Mouse (Mus musculus) hindbrain, embryonic 14.5 days (tissue): ENCODE data around the gene Rpn2. TPM values are rescaled to one million over a fixed set of nuclear protein-coding genes. Genes with fewer than 3 reads are reported as not detected.
A peak's percentile ranks its signal among the peaks of the same experiment; 100 is the strongest.

Experiments
- ATAC-seq: fragments of 200-750 bp; cut with Nextera tagmentation; 2 replicates; pipeline ENCODE4 v1.8.0; 2017; ENCODE audit warnings: moderate number of reproducible peaks, mild to moderate bottlenecking, moderate TSS enrichment, moderate library complexity; ENCODE audit not compliant: low FRiP score
- DNase-seq: peaks from one replicate; pipeline ENCODE4 v3.0.0-alpha.2; 2015; ENCODE audit warnings: low spot score
- H3K27ac ChIP-seq: fragments of 300-500 bp; sonication (generic); 2 replicates; pipeline ENCODE4 v1.5.1; 2014; ENCODE audit warnings: mild to moderate bottlenecking, moderate library complexity
- H3K27me3 ChIP-seq: fragments of 300-500 bp; sonication (generic); 2 replicates; pipeline ENCODE4 v1.6.1; 2014; ENCODE audit warnings: mild to moderate bottlenecking, low read length, mixed read lengths; ENCODE audit not compliant: control insufficient read depth, insufficient read depth
- H3K36me3 ChIP-seq: fragments of 300-500 bp; sonication (generic); replicated peaks from 2 replicates; pipeline ENCODE4 v1.6.1; 2014; ENCODE audit not compliant: control insufficient read depth, insufficient read depth
- H3K4me1 ChIP-seq: fragments of 300-500 bp; sonication (generic); replicated peaks from 2 replicates; pipeline ENCODE4 v1.6.1; 2014; ENCODE audit warnings: antibody characterized with exemption, low read length, mixed read lengths; ENCODE audit not compliant: control insufficient read depth, insufficient read depth
- H3K4me2 ChIP-seq: fragments of 300-500 bp; sonication (generic); replicated peaks from 2 replicates; pipeline ENCODE4 v1.6.1; 2014; ENCODE audit warnings: mild to moderate bottlenecking, moderate library complexity
- H3K4me3 ChIP-seq: fragments of 300-500 bp; sonication (generic); replicated peaks from 2 replicates; pipeline ENCODE4 v1.5.1; 2014; ENCODE audit warnings: mild to moderate bottlenecking, low read length
- H3K9ac ChIP-seq: fragments of 300-500 bp; sonication (generic); 2 replicates; pipeline ENCODE4 v1.6.1; 2014
- H3K9me3 ChIP-seq: fragments of 300-500 bp; sonication (generic); 2 replicates; pipeline ENCODE4 v1.6.1; 2016; ENCODE audit warnings: low read length; ENCODE audit not compliant: control insufficient read depth
- WGBS: fragments of 180-500 bp; shearing (Covaris S2); extraction: QIAGEN DNeasy Blood & Tissue Kit; methylation state at CpG from one replicate; pipeline ENCODE4 v1.1.7; 2014; 5-methylcytosine and 5-hydroxymethylcytosine counted together
- polyA plus RNA-seq: library from polyadenylated mRNA; unstranded; fragments of >200 nt; fragmentation: Nextera tagmentation; extraction: Ambion mirVana; gene quantifications from 2 replicates; pipeline ENCODE4 v1.2.1, GENCODE M21; 2014

The Rpn2 gene
- polyA plus RNA-seq, 1 experiment from 2014 or later: 210 TPM

- DNase-seq (peak; percentile 53), ATAC-seq (peak; percentile 66; the same call in 1 of the 2 replicates)
- Histone ChIP-seq H3K4me3 (peak within 1 kb of the TSS; percentile 90), H3K4me1 (peaks cover 15% of the 10 kb centered on the region), H3K4me2 (peak within 1 kb of the TSS; percentile 86), H3K9ac (peak within 1 kb of the TSS; percentile 93), H3K27me3 (no peaks in the 10 kb centered on the region), H3K36me3 (peaks cover 10% of the 10 kb centered on the region; the same call in 1 of the 2 replicates), H3K27ac (peak within 1 kb of the TSS; percentile 93), H3K9me3 (no peaks in the 10 kb centered on the region)
- WGBS: under 1% methylated on average over 32 of the region's 32 CpGs
Measured at GRCm38 (mm10) chr2:157279416-157279800, 591 bp downstream of the Rpn2 start, which contains the start of gene Mroh8. Gene Mroh8 (minus strand): TSS chr2:157279549.

- Histone ChIP-seq H3K4me2 (no peak overlapping the region), H3K36me3 (peaks cover 46% of the 10 kb centered on the region), H3K4me3 (no peak overlapping the region), H3K27ac (no peak overlapping the region), H3K9me3 (no peaks in the 10 kb centered on the region), H3K4me1 (peaks cover 12% of the 10 kb centered on the region), H3K27me3 (no peaks in the 10 kb centered on the region), H3K9ac (no peak overlapping the region)
- DNase-seq (no peak), ATAC-seq (no peak)
- WGBS: 90% methylated on average over 6 of the region's 6 CpGs
Measured at GRCm38 (mm10) chr2:157283321-157283720, 4.5 kb downstream of the Rpn2 start.

GRCm38 (mm10) chr2:157287542-157287941, 8.7 kb downstream of the Rpn2 start:
- 29% methylated on average over 3 of the region's 3 CpGs for WGBS
- no peak overlapping the region for H3K4me2 ChIP-seq
- no peak for ATAC-seq

GRCm38 (mm10) chr2:157288996-157289395, 10.2 kb downstream of the Rpn2 start:
- DNase-seq: no peak
- Histone ChIP-seq H3K4me2 (no peak overlapping the region), H3K4me1 (no peaks in the 10 kb centered on the region), H3K36me3 (peaks cover 93% of the 10 kb centered on the region), H3K9ac (no peak overlapping the region), H3K27me3 (no peaks in the 10 kb centered on the region), H3K9me3 (no peaks in the 10 kb centered on the region), H3K4me3 (no peak overlapping the region), H3K27ac (no peak overlapping the region)
- WGBS: 90% methylated on average over 5 of the region's 5 CpGs
- ATAC-seq: no peak

More at GRCm38 (mm10) chr2:157287542-157287941, 8.7 kb downstream of the Rpn2 start:
- Histone ChIP-seq H3K9me3 (no peaks in the 10 kb centered on the region), H3K9ac (no peak overlapping the region), H3K4me3 (no peak overlapping the region), H3K36me3 (peaks cover 88% of the 10 kb centered on the region), H3K27ac (no peak overlapping the region), H3K27me3 (no peaks in the 10 kb centered on the region), H3K4me1 (no peaks in the 10 kb centered on the region)
- DNase-seq: peak; percentile 85

GRCm38 (mm10) chr2:157292093-157292492, 13.3 kb downstream of the Rpn2 start:
- H3K4me2 ChIP-seq: no peak overlapping the region
- no peak; the same call in 1 of the 2 replicates for ATAC-seq
- H3K9me3 ChIP-seq: no peaks in the 10 kb centered on the region
- H3K27me3 ChIP-seq: no peaks in the 10 kb centered on the region
- H3K27ac ChIP-seq: no peak overlapping the region
- H3K4me3 ChIP-seq: no peak overlapping the region
- peaks cover 97% of the 10 kb centered on the region for H3K36me3 ChIP-seq
- WGBS: 19% methylated on average over 2 of the region's 2 CpGs
- no peaks in the 10 kb centered on the region for H3K4me1 ChIP-seq
- peak; percentile 85 for DNase-seq
- no peak overlapping the region for H3K9ac ChIP-seq

GRCm38 (mm10) chr2:157296105-157296689, 17.4 kb downstream of the Rpn2 start:
- WGBS: 80% methylated on average over 7 of the region's 7 CpGs
- no peak for ATAC-seq
- H3K9me3 ChIP-seq: no peaks in the 10 kb centered on the region
- no peak for DNase-seq
- no peaks in the 10 kb centered on the region for H3K4me1 ChIP-seq
- H3K27me3 ChIP-seq: no peaks in the 10 kb centered on the region
- peak overlapping the region; percentile 11; the same call in 1 of the 2 replicates for H3K27ac ChIP-seq
- H3K4me2 ChIP-seq: no peak overlapping the region
- no peak overlapping the region for H3K4me3 ChIP-seq
- H3K9ac ChIP-seq: no peak overlapping the region
- H3K36me3 ChIP-seq: peaks cover 98% of the 10 kb centered on the region

GRCm38 (mm10) chr2:157300051-157300450, 21.2 kb downstream of the Rpn2 start:
- 93% methylated on average over 6 of the region's 6 CpGs for WGBS
- H3K9me3 ChIP-seq: no peaks in the 10 kb centered on the region
- no peak for ATAC-seq

GRCm38 (mm10) chr2:157303096-157303495, 24.3 kb downstream of the Rpn2 start:
- ATAC-seq: no peak
- WGBS: 59% methylated on average over 9 of the region's 9 CpGs
- no peak overlapping the region for H3K9ac ChIP-seq
- peaks cover 94% of the 10 kb centered on the region for H3K36me3 ChIP-seq
- H3K4me3 ChIP-seq: no peak overlapping the region
- H3K4me2 ChIP-seq: no peak overlapping the region
- H3K27me3 ChIP-seq: no peaks in the 10 kb centered on the region
- no peaks in the 10 kb centered on the region for H3K4me1 ChIP-seq
- H3K9me3 ChIP-seq: no peaks in the 10 kb centered on the region
- no peak overlapping the region for H3K27ac ChIP-seq
- DNase-seq: no peak

More at GRCm38 (mm10) chr2:157300051-157300450, 21.2 kb downstream of the Rpn2 start:
- H3K4me1 ChIP-seq: no peaks in the 10 kb centered on the region
- H3K9ac ChIP-seq: no peak overlapping the region
- no peak overlapping the region for H3K4me3 ChIP-seq
- H3K36me3 ChIP-seq: peaks cover 99% of the 10 kb centered on the region
- no peaks in the 10 kb centered on the region for H3K27me3 ChIP-seq
- H3K4me2 ChIP-seq: no peak overlapping the region
- DNase-seq: no peak
- H3K27ac ChIP-seq: no peak overlapping the region

- Histone ChIP-seq H3K36me3 (peaks cover 93% of the 10 kb centered on the region), H3K9me3 (no peaks in the 10 kb centered on the region), H3K27me3 (no peaks in the 10 kb centered on the region), H3K4me3 (no peak overlapping the region), H3K27ac (peak overlapping the region; percentile 49; the same call in 1 of the 2 replicates), H3K4me2 (no peak overlapping the region), H3K4me1 (no peaks in the 10 kb centered on the region), H3K9ac (no peak overlapping the region)
- WGBS: 75% methylated on average over 7 of the region's 7 CpGs
- DNase-seq: no peak
- no peak for ATAC-seq
Measured at GRCm38 (mm10) chr2:157306091-157307032, 27.5 kb downstream of the Rpn2 start.
